Mouse (Mus musculus): Measurements from ENCODE around the gene Tec.

The Tec gene

GRCm38 (mm10) chr5:72891534-72891933, 23.3 kb upstream of the Tec start:
- no peak for DNase-seq (ENCODE audit: low read depth, low spot score)

- no peak for DNase-seq (ENCODE audit: low read depth, low spot score)
Observed at GRCm38 (mm10) chr5:72888260-72888659, 20.0 kb upstream of the Tec start.

- no peak for DNase-seq (ENCODE audit: low read depth, low spot score)
Observed at GRCm38 (mm10) chr5:72886458-72887222, 18.4 kb upstream of the Tec start.

- DNase-seq (ENCODE audit: low read depth, low spot score), result no peak
Observed at GRCm38 (mm10) chr5:72883706-72884105, 15.4 kb upstream of the Tec start.

GRCm38 (mm10) chr5:72882412-72882765, 14.1 kb upstream of the Tec start:
- DNase-seq (ENCODE audit: low read depth, low spot score), result no peak

GRCm38 (mm10) chr5:72881748-72882411, 13.6 kb upstream of the Tec start:
- no peak for DNase-seq (ENCODE audit: low read depth, low spot score)

GRCm38 (mm10) chr5:72879736-72880135, 11.5 kb upstream of the Tec start:
- DNase-seq (ENCODE audit: low read depth, low spot score), result no peak

GRCm38 (mm10) chr5:72871114-72871513, 2.8 kb upstream of the Tec start:
- DNase-seq (ENCODE audit: low read depth, low spot score), result no peak

GRCm38 (mm10) chr5:72869779-72870608, 1.7 kb upstream of the Tec start:
- no peak for DNase-seq (ENCODE audit: low read depth, low spot score)

- DNase-seq (ENCODE audit: low read depth, low spot score), result no peak
Observed at GRCm38 (mm10) chr5:72867036-72867672, 1.1 kb downstream of the Tec start.

- no peak for DNase-seq (ENCODE audit: low read depth, low spot score)
Observed at GRCm38 (mm10) chr5:72866260-72866905, 1.9 kb downstream of the Tec start.

GRCm38 (mm10) chr5:72864654-72865178, 3.6 kb downstream of the Tec start:
- no peak for DNase-seq (ENCODE audit: low read depth, low spot score)

GRCm38 (mm10) chr5:72863166-72863565, 5.1 kb downstream of the Tec start:
- DNase-seq (ENCODE audit: low read depth, low spot score), result no peak

- DNase-seq (ENCODE audit: low read depth, low spot score), result no peak
Observed at GRCm38 (mm10) chr5:72861726-72862385, 6.4 kb downstream of the Tec start.

- no peak for DNase-seq (ENCODE audit: low read depth, low spot score)
Observed at GRCm38 (mm10) chr5:72860899-72861298, 7.4 kb downstream of the Tec start.

- no peak for DNase-seq (ENCODE audit: low read depth, low spot score)
Observed at GRCm38 (mm10) chr5:72858306-72858705, 10.0 kb downstream of the Tec start.

- DNase-seq (ENCODE audit: low read depth, low spot score), result no peak
Observed at GRCm38 (mm10) chr5:72857756-72858155, 10.5 kb downstream of the Tec start.

GRCm38 (mm10) chr5:72856255-72856878, 11.9 kb downstream of the Tec start:
- no peak for DNase-seq (ENCODE audit: low read depth, low spot score)

GRCm38 (mm10) chr5:72855685-72856124, 12.6 kb downstream of the Tec start:
- DNase-seq (ENCODE audit: low read depth, low spot score), result no peak
